Mouse (Mus musculus) stomach, postnatal 0 days (tissue): Measurements from ENCODE around the gene Aifm3.

Experiments used
- CTCF ChIP-seq: IDR thresholded peaks from 2 replicates; pipeline ENCODE4 v1.5.1; 2016; ENCODE audit warnings: antibody characterized with exemption, low read depth, mild to moderate bottlenecking, moderate library complexity
- EP300 ChIP-seq: optimal IDR thresholded peaks from 2 replicates; pipeline ENCODE3; 2016; ENCODE audit warnings: antibody characterized with exemption

- TF ChIP-seq CTCF (no peak), EP300 (no peak)
Observed at GRCm38 (mm10) chr16:17461596-17461995, 27.8 kb upstream of the Aifm3 start.
